In genomic region chr1:76031171-76031922, GRCm38 (mm10) we compare ENCODE assay signal across 15 mouse cellular contexts.
DNase-seq lines count a peak whose midpoint lies in the region; ATAC-seq and TF ChIP-seq lines count a peak whose summit lies in the region.
"Had no signal": no experiment of that assay in that cellular context is flagged by ENCODE, and none has a peak within 500 bp of the region (broad histone marks: within the 10 kb centered on the region; RNA-seq: fewer than 3 reads in every experiment).

No protein-coding gene starts in this region.

- no peak overlapping the region for H3K4me3 ChIP-seq in heart, postnatal 0 days (ENCODE audit: low read depth, low read length)
- H3K4me3 ChIP-seq in heart, embryonic 10.5 days: no peak overlapping the region
- no peak overlapping the region for H3K4me3 ChIP-seq in midbrain, embryonic 10.5 days
- H3K4me3 ChIP-seq: embryonic facial prominence, embryonic 12.5 days had no signal

- H3K27me3 ChIP-seq in heart, postnatal 0 days (ENCODE audit: control insufficient read depth, insufficient read depth, low read length): no peaks in the 10 kb centered on the region
- H3K27me3 ChIP-seq in heart, embryonic 10.5 days (ENCODE audit: insufficient read depth, poor library complexity, severe bottlenecking): no peaks in the 10 kb centered on the region
- H3K27me3 ChIP-seq in midbrain, embryonic 10.5 days (ENCODE audit: low read depth, poor library complexity, severe bottlenecking): peaks cover 16% of the 10 kb centered on the region; the same call in 1 of the 2 replicates
- H3K27me3 ChIP-seq: embryonic facial prominence, embryonic 12.5 days had no signal

- no peaks in the 10 kb centered on the region for H3K9me3 ChIP-seq in heart, postnatal 0 days (replicated peaks; ENCODE audit: control insufficient read depth, low read length)
- H3K9me3 ChIP-seq in heart, embryonic 10.5 days: no peaks in the 10 kb centered on the region
- H3K9me3 ChIP-seq in midbrain, embryonic 10.5 days (replicated peaks): no peaks in the 10 kb centered on the region
- H3K9me3 ChIP-seq: embryonic facial prominence, embryonic 12.5 days had no signal

- H3K36me3 ChIP-seq in heart, postnatal 0 days (replicated peaks; ENCODE audit: control insufficient read depth, insufficient read depth, low read length): no peaks in the 10 kb centered on the region
- no peaks in the 10 kb centered on the region for H3K36me3 ChIP-seq in heart, embryonic 10.5 days
- no peaks in the 10 kb centered on the region for H3K36me3 ChIP-seq in midbrain, embryonic 10.5 days
- H3K36me3 ChIP-seq: embryonic facial prominence, embryonic 12.5 days had no signal

- peaks cover 4% of the 10 kb centered on the region; the same call in 1 of the 2 replicates for H3K4me1 ChIP-seq in heart, postnatal 0 days (ENCODE audit: control insufficient read depth, insufficient read depth)
- no peaks in the 10 kb centered on the region for H3K4me1 ChIP-seq in heart, embryonic 10.5 days
- H3K4me1 ChIP-seq in midbrain, embryonic 10.5 days: peaks cover 31% of the 10 kb centered on the region
- H3K4me1 ChIP-seq: embryonic facial prominence, embryonic 12.5 days had no signal

- 46% methylated on average over 11 of the region's 11 CpGs for WGBS in heart, postnatal 0 days
- 65% methylated on average over 11 of the region's 11 CpGs for WGBS in heart, embryonic 10.5 days
- WGBS in midbrain, embryonic 10.5 days: 73% methylated on average over 11 of the region's 11 CpGs

- peak; percentile 6 to 77 for DNase-seq in adrenal gland, adult (ENCODE audit: inconsistent age in 2 of 2, low spot score in 1 of 2)
- DNase-seq in adrenal gland, adult 18-20 months (ENCODE audit: low spot score in 2 of 2): no peak
- peak; percentile 24 for DNase-seq in heart, postnatal 0 days (ENCODE audit: low spot score)
- DNase-seq in heart, embryonic 10.5 days (ENCODE audit: low spot score): no peak
- DNase-seq in lung, adult 18-20 months: peak; percentile 11 to 50
- no peak for DNase-seq in lung, postnatal 14 days
- DNase-seq in yolk sac, embryonic 10.5 days (ENCODE audit: low spot score): peak; percentile 27
- no peak for DNase-seq in midbrain, embryonic 10.5 days (ENCODE audit: low spot score)
- DNase-seq: cerebellum, adult 11 months; gastrocnemius, postnatal 14 days; kidney, postnatal 4 days; spleen, adult 18-20 months had no signal

- peak overlapping the region; percentile 33; the same call in 1 of the 2 replicates for H3K27ac ChIP-seq in heart, postnatal 0 days (ENCODE audit: low read depth)
- no peak overlapping the region for H3K27ac ChIP-seq in heart, embryonic 10.5 days
- no peak overlapping the region for H3K27ac ChIP-seq in midbrain, embryonic 10.5 days (replicated peaks)
- H3K27ac ChIP-seq: embryonic facial prominence, embryonic 12.5 days had no signal

- no peak for TF ChIP-seq CTCF in heart, postnatal 0 days (IDR thresholded peaks at IDR 0.05; ENCODE audit: low read depth)

- no peak overlapping the region for H3K9ac ChIP-seq in heart, postnatal 0 days (replicated peaks; ENCODE audit: low read depth, low read length)
- H3K9ac ChIP-seq: embryonic facial prominence, embryonic 12.5 days had no signal

- ATAC-seq in heart, postnatal 0 days (ENCODE audit: insufficient read depth, low read depth): peak; percentile 44; the same call in 1 of the 2 replicates
- ATAC-seq: forebrain, embryonic 14.5 days; intestine, embryonic 16.5 days had no signal

- no peak for TF ChIP-seq EP300 in heart, postnatal 0 days (IDR thresholded peaks at IDR 0.05; ENCODE audit: low read depth)

- H3K4me2 ChIP-seq in heart, postnatal 0 days (ENCODE audit: low read depth, low read length): no peak overlapping the region
- H3K4me2 ChIP-seq: embryonic facial prominence, embryonic 12.5 days had no signal

Comparison
In these comparisons a context has a peak if more than half of its experiments do, and no peak if none do; other contexts are left out.
1. DNase-seq: peak in adrenal gland, adult (2 of 2), heart, postnatal 0 days (single experiment), lung, adult 18-20 months (2 of 2) and yolk sac, embryonic 10.5 days (single experiment); none in adrenal gland, adult 18-20 months (0 of 2), heart, embryonic 10.5 days (single experiment), lung, postnatal 14 days (single experiment) and midbrain, embryonic 10.5 days (single experiment).